9 mouse cellular contexts compared by ENCODE assay signal in genomic region chr17:46161710-46162109, GRCm38 (mm10). TPM values are rescaled to one million over a fixed set of nuclear protein-coding genes. Genes with fewer than 3 reads are reported as not detected.
DNase-seq lines count a peak whose midpoint lies in the region; ATAC-seq and TF ChIP-seq lines count a peak whose summit lies in the region.
"Had no signal": no experiment of that assay in that cellular context is flagged by ENCODE, and none has a peak within 500 bp of the region (broad histone marks: within the 10 kb centered on the region; RNA-seq: fewer than 3 reads in every experiment).

No protein-coding gene starts in this region.

- peaks cover 40% of the 10 kb centered on the region for H3K36me3 ChIP-seq in heart, embryonic 13.5 days
- peaks cover 12% of the 10 kb centered on the region; the same call in 1 of the 2 replicates for H3K36me3 ChIP-seq in ES-E14 (ENCODE audit: control insufficient read depth, insufficient read depth, low read length, poor library complexity, severe bottlenecking)
- H3K36me3 ChIP-seq in heart, embryonic 16.5 days (ENCODE audit: control insufficient read depth, insufficient read depth): peaks cover 29% of the 10 kb centered on the region; the same call in 1 of the 2 replicates
- H3K36me3 ChIP-seq in macrophage (ENCODE audit: inconsistent target): peaks cover 24% of the 10 kb centered on the region

- peak overlapping the region; percentile 89 for H3K27ac ChIP-seq in heart, embryonic 13.5 days (replicated peaks)
- H3K27ac ChIP-seq in ES-E14 (ENCODE audit: insufficient read depth, low read depth, low read length, poor library complexity, severe bottlenecking): no peak overlapping the region
- peak overlapping the region; percentile 83 for H3K27ac ChIP-seq in heart, embryonic 16.5 days (ENCODE audit: low read length)
- peak overlapping the region; percentile 80 for H3K27ac ChIP-seq in macrophage

- no peak for DNase-seq in heart, postnatal 4 days
- no peak for DNase-seq in ES-E14 (ENCODE audit: low read depth, low spot score)
- no peak for DNase-seq in urinary bladder, postnatal 36 days (ENCODE audit: low spot score in 2 of 2)
- no peak for DNase-seq in adrenal gland, adult 2 months
- DNase-seq in retina, embryonic 14.5 days (ENCODE audit: low spot score): no peak

- peaks cover 36% of the 10 kb centered on the region for H3K4me1 ChIP-seq in heart, embryonic 13.5 days
- H3K4me1 ChIP-seq in ES-E14 (ENCODE audit: control insufficient read depth in 2 of 2, insufficient read depth in 2 of 2, low read length in 2 of 2, poor library complexity in 1 of 2): peaks cover 0 to 7% of the 10 kb centered on the region in 2 experiments; a peak in 1 of 4 replicates
- H3K4me1 ChIP-seq in heart, embryonic 16.5 days (ENCODE audit: control insufficient read depth, insufficient read depth, low read length): peaks cover 26% of the 10 kb centered on the region

- H3K9ac ChIP-seq in heart, embryonic 13.5 days: peak overlapping the region; percentile 95
- peak overlapping the region; percentile 86 for H3K9ac ChIP-seq in ES-E14 (ENCODE audit: insufficient read depth, low read depth, low read length, poor library complexity, severe bottlenecking)
- peak overlapping the region; percentile 87 for H3K9ac ChIP-seq in heart, embryonic 16.5 days (ENCODE audit: low read length)

- H3K9me3 ChIP-seq in heart, embryonic 13.5 days: no peaks in the 10 kb centered on the region
- no peaks in the 10 kb centered on the region for H3K9me3 ChIP-seq in ES-E14 (ENCODE audit: control insufficient read depth, insufficient read depth, low read depth, low read length)
- no peaks in the 10 kb centered on the region for H3K9me3 ChIP-seq in heart, embryonic 16.5 days (replicated peaks; ENCODE audit: control insufficient read depth, low read length)

- 49% methylated on average over 9 of the region's 9 CpGs for WGBS in heart, embryonic 13.5 days
- WGBS in heart, embryonic 16.5 days: 47% methylated on average over 9 of the region's 9 CpGs
- 42% methylated on average over 9 of the region's 9 CpGs for WGBS in macrophage (ENCODE audit: missing documents)

- peak overlapping the region; percentile 92 for H3K4me3 ChIP-seq in heart, embryonic 13.5 days
- H3K4me3 ChIP-seq in ES-E14 (ENCODE audit: insufficient read depth in 1 of 2, low read depth in 1 of 2, low read length in 2 of 2, poor library complexity in 1 of 2, severe bottlenecking in 1 of 2) (peak overlapping the region; percentile 76 to 83), macrophage (ENCODE audit: inconsistent target) (peak overlapping the region; percentile 98)
- peak overlapping the region; percentile 79 for H3K4me3 ChIP-seq in heart, embryonic 16.5 days (ENCODE audit: low read length)

- in situ Hi-C loops in ES-E14 (cut with MboI; ENCODE audit: low sequenced_read_pairs in 2 of 2, unreplicated experiment in 2 of 2): no loop called here

- H3K4me2 ChIP-seq in heart, embryonic 13.5 days: peak overlapping the region; percentile 93
- peak overlapping the region; percentile 75 for H3K4me2 ChIP-seq in heart, embryonic 16.5 days (ENCODE audit: low read depth, low read length)

- H3K27me3 ChIP-seq in heart, embryonic 13.5 days (replicated peaks): no peaks in the 10 kb centered on the region
- no peaks in the 10 kb centered on the region for H3K27me3 ChIP-seq in heart, embryonic 16.5 days (ENCODE audit: control insufficient read depth, insufficient read depth, low read length)
- H3K27me3 ChIP-seq: Patski had no signal

- no peak for ATAC-seq in heart, embryonic 13.5 days (ENCODE audit: extremely low read depth, insufficient number of reproducible peaks, low FRiP score, low TSS enrichment)
- no peak for ATAC-seq in heart, embryonic 16.5 days (replicated peaks; ENCODE audit: extremely low read depth, insufficient read depth, low FRiP score)

- peaks cover 36% of the 10 kb centered on the region for H3K79me2 ChIP-seq in macrophage (ENCODE audit: inconsistent target)

TF ChIP-seq in ES-E14, 5 proteins besides CTCF, POLR2A, EP300 and RAD21:
- TF ChIP-seq MAFK (IDR thresholded peaks at IDR 0.05; ENCODE audit: insufficient read depth, low read depth, low read length) (no peak), CHD2 (IDR thresholded peaks at IDR 0.05; ENCODE audit: low read depth, low read length) (no peak), ZNF384 (IDR thresholded peaks at IDR 0.05; ENCODE audit: low read depth, low read length) (no peak), ZC3H11A (IDR thresholded peaks at IDR 0.05; ENCODE audit: borderline replicate concordance, low read depth, low read length) (no peak), HCFC1 (IDR thresholded peaks at IDR 0.05; ENCODE audit: borderline replicate concordance, insufficient read depth, low read length) (no peak)

RNA-seq across cellular contexts. Expression of gene Gtpbp2, which starts 0.9 kb away (rescaled TPM):
- 29.2 and 30.7 TPM in 2 replicates for polyA plus RNA-seq in heart, embryonic 13.5 days (2015; fragmentation: Nextera tagmentation; extraction: Ambion mirVana)
- total RNA-seq in heart, postnatal 4 days (2021): 10 to 100 TPM; 78.1 to 84.9 TPM
- 33.4 and 65.4 TPM in 2 replicates for total RNA-seq in ES-E14 (2012; rRNA removed)
- polyA plus RNA-seq in heart, embryonic 16.5 days (2015; fragmentation: Nextera tagmentation; extraction: Ambion mirVana): 36.9 and 42.6 TPM in 2 replicates
- total RNA-seq in macrophage (2018; cell fraction: chromatin; rRNA removed): 1,000 to 10,000 TPM in 13 of 26 experiments, 100 to 1,000 TPM in 13; 317 to 1,615 (median 821) TPM
- 100 to 1,000 TPM in 5 of 26 experiments, 10 to 100 TPM in 21; 22.3 to 134 (median 66.4) TPM for total RNA-seq in macrophage (2018; cell fraction: cytosol; rRNA removed)
- total RNA-seq in macrophage (2018; cell fraction: nucleus; rRNA removed): 1,000 to 10,000 TPM in 2 of 26 experiments, 100 to 1,000 TPM in 24; 217 to 1,101 (median 381) TPM
- polyA plus RNA-seq in macrophage (2018): 28.2 to 71.1 TPM (median 37.1 TPM) in 3 replicates
- 10 to 100 TPM; 58.4 to 69.9 TPM for total RNA-seq in adrenal gland, adult 2 months (2021)
- polyA plus RNA-seq in adrenal gland, adult 2 months (2012; rRNA removed): 92.0 and 96.8 TPM in 2 replicates

RNA-seq across cellular contexts. Expression of gene Mad2l1bp, which starts 8.4 kb away (rescaled TPM):
- polyA plus RNA-seq in heart, embryonic 13.5 days (2015; fragmentation: Nextera tagmentation; extraction: Ambion mirVana): 28.1 and 30.5 TPM in 2 replicates
- 10 to 100 TPM; 16.2 to 17.5 TPM for total RNA-seq in heart, postnatal 4 days (2021)
- total RNA-seq in ES-E14 (2012; rRNA removed): 7.1 and 8.2 TPM in 2 replicates
- 32.7 and 39.4 TPM in 2 replicates for polyA plus RNA-seq in heart, embryonic 16.5 days (2015; fragmentation: Nextera tagmentation; extraction: Ambion mirVana)
- 1 to 10 TPM in 24 of 26 experiments, not detected in 2; 1.0 to 9.0 (median 4.4) TPM for total RNA-seq in macrophage (2018; cell fraction: chromatin; rRNA removed)
- 10 to 100 TPM in 21 of 26 experiments, 1 to 10 TPM in 5; 7.3 to 25.4 (median 20.5) TPM for total RNA-seq in macrophage (2018; cell fraction: cytosol; rRNA removed)
- 10 to 100 TPM in 13 of 26 experiments, 1 to 10 TPM in 13; 2.9 to 20.2 (median 9.9) TPM for total RNA-seq in macrophage (2018; cell fraction: nucleus; rRNA removed)
- polyA plus RNA-seq in macrophage (2018): 8.1 to 18.8 TPM (median 17.6 TPM) in 3 replicates
- total RNA-seq in adrenal gland, adult 2 months (2021): 10 to 100 TPM; 14.2 to 15.5 TPM
- 7.9 and 8.3 TPM in 2 replicates for polyA plus RNA-seq in adrenal gland, adult 2 months (2012; rRNA removed)

RNA-seq across cellular contexts. Expression of gene Rsph9, which starts 17.7 kb away (rescaled TPM):
- polyA plus RNA-seq in heart, embryonic 13.5 days (2015; fragmentation: Nextera tagmentation; extraction: Ambion mirVana): 6.0 and 6.1 TPM in 2 replicates
- 1 to 10 TPM; 1.5 to 2.8 TPM for total RNA-seq in heart, postnatal 4 days (2021)
- total RNA-seq in ES-E14 (2012; rRNA removed): 0.85 and 2.9 TPM in 2 replicates
- 6.9 and 8.0 TPM in 2 replicates for polyA plus RNA-seq in heart, embryonic 16.5 days (2015; fragmentation: Nextera tagmentation; extraction: Ambion mirVana)
- total RNA-seq in macrophage (2018; cell fraction: chromatin; rRNA removed): 1 to 10 TPM in 20 of 26 experiments, under 1 TPM in 1, not detected in 5; 0.86 to 6.0 (median 3.1) TPM
- 1 to 10 TPM; 2.8 to 7.9 (median 4.8) TPM for total RNA-seq in macrophage (2018; cell fraction: cytosol; rRNA removed)
- 1 to 10 TPM in 24 of 26 experiments, under 1 TPM in 2; 0.92 to 6.7 (median 3.0) TPM for total RNA-seq in macrophage (2018; cell fraction: nucleus; rRNA removed)
- 0.99 to 5.6 TPM (median 1.8 TPM) in 3 replicates for polyA plus RNA-seq in macrophage (2018)
- 10 to 100 TPM in 1 of 2 experiments, 1 to 10 TPM in 1; 4.6 to 13.0 TPM for total RNA-seq in adrenal gland, adult 2 months (2021)
- polyA plus RNA-seq in adrenal gland, adult 2 months (2012; rRNA removed): 14.9 and 15.4 TPM in 2 replicates

RNA-seq across cellular contexts. Expression of gene Polh, which starts 40.7 kb away (rescaled TPM):
- polyA plus RNA-seq in heart, embryonic 13.5 days (2015; fragmentation: Nextera tagmentation; extraction: Ambion mirVana): 9.6 and 11.3 TPM in 2 replicates
- total RNA-seq in heart, postnatal 4 days (2021): 10 to 100 TPM; 20.3 to 21.7 TPM
- 9.5 and 11.8 TPM in 2 replicates for total RNA-seq in ES-E14 (2012; rRNA removed)
- polyA plus RNA-seq in heart, embryonic 16.5 days (2015; fragmentation: Nextera tagmentation; extraction: Ambion mirVana): 11.7 and 13.4 TPM in 2 replicates
- 10 to 100 TPM in 9 of 26 experiments, 1 to 10 TPM in 17; 3.0 to 17.3 (median 8.2) TPM for total RNA-seq in macrophage (2018; cell fraction: chromatin; rRNA removed)
- 1 to 10 TPM; 2.6 to 7.8 (median 6.1) TPM for total RNA-seq in macrophage (2018; cell fraction: cytosol; rRNA removed)
- total RNA-seq in macrophage (2018; cell fraction: nucleus; rRNA removed): 10 to 100 TPM in 3 of 26 experiments, 1 to 10 TPM in 23; 2.5 to 18.6 (median 5.2) TPM
- 4.5 to 10.3 TPM (median 5.2 TPM) in 3 replicates for polyA plus RNA-seq in macrophage (2018)
- total RNA-seq in adrenal gland, adult 2 months (2021): 10 to 100 TPM; 31.9 to 44.7 TPM
- polyA plus RNA-seq in adrenal gland, adult 2 months (2012; rRNA removed): 6.8 and 9.2 TPM in 2 replicates

RNA-seq across cellular contexts. Expression of gene Xpo5, which starts 40.9 kb away (rescaled TPM):
- polyA plus RNA-seq in heart, embryonic 13.5 days (2015; fragmentation: Nextera tagmentation; extraction: Ambion mirVana): 19.8 and 20.4 TPM in 2 replicates
- total RNA-seq in heart, postnatal 4 days (2021): 10 to 100 TPM; 26.9 to 28.7 TPM
- total RNA-seq in ES-E14 (2012; rRNA removed): 63.2 and 63.9 TPM in 2 replicates
- 20.5 and 20.6 TPM in 2 replicates for polyA plus RNA-seq in heart, embryonic 16.5 days (2015; fragmentation: Nextera tagmentation; extraction: Ambion mirVana)
- total RNA-seq in macrophage (2018; cell fraction: chromatin; rRNA removed): 10 to 100 TPM; 10.7 to 48.4 (median 31.1) TPM
- total RNA-seq in macrophage (2018; cell fraction: cytosol; rRNA removed): 10 to 100 TPM; 10.3 to 20.8 (median 15.0) TPM
- 10 to 100 TPM in 25 of 26 experiments, 1 to 10 TPM in 1; 9.8 to 41.1 (median 20.0) TPM for total RNA-seq in macrophage (2018; cell fraction: nucleus; rRNA removed)
- polyA plus RNA-seq in macrophage (2018): 15.0 to 22.0 TPM (median 16.0 TPM) in 3 replicates
- total RNA-seq in adrenal gland, adult 2 months (2021): 10 to 100 TPM; 65.0 to 81.2 TPM
- polyA plus RNA-seq in adrenal gland, adult 2 months (2012; rRNA removed): 25.6 and 29.3 TPM in 2 replicates
